Mouse (Mus musculus) 3T3-L1 (cell line): Measurements from ENCODE around the gene Cacng3.

Experiments used
- DNase-seq: peaks from one replicate; pipeline ENCODE4 v3.0.0-alpha.2; 2015; ENCODE audit warnings: low read depth, low spot score

The Cacng3 gene

DNA sequence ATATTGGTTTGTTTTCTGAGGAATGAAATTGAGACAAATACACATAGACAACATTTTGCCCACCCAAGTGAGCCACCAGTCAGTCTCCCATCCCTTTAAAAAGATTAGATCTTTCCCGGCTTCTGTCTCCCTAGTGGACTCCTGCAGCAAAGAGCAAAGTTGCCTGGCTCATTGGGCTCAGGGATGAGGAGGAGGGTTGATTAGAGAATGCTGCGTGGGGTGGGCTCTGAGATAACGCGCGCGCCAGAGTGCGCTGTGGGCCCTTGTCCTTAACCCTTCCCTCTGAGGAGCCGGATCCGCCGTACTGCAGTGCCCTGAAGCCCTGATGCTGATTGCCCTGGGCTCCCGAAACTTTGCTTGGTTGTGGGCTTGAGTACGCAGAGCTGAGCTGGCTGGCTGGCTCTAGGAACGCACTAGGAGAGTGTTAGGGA is at the start of gene Cacng3:
TSS of gene Cacng3 (plus strand) at position 51 of the 431 bp plus-strand sequence.
- no peak for DNase-seq

DNA sequence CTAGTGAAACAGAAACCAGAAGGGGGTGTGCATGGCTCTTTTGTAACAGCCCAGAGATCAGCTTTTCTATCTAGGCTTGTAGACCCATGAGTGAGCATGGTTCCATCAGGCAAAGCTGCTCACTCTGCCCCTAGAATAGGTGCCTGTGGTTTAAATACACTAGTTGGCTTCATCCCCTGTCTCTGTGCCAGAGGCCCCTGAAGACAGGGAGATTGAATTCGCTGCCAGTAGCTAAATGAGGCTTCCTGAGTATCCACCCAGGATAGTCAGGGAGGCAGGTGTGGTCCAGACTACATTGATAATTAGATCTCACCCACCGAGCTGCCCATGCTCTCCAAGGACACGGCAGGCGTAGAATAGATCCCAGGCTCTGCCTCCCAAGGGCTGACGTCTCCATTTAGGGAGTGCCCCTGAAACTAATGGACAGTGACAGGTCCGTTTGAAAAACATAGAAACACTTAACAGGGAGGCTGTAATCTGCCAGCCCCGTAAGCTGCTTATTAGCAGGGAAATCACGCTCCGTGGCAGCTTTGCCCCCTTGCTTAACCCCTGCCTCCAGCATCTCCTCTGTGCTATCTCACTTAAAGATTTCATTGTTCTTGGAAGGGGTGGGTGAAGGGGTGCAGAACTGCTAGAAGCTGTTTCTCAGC is 48.0 kb upstream of the Cacng3 start:
- no peak for DNase-seq

DNA sequence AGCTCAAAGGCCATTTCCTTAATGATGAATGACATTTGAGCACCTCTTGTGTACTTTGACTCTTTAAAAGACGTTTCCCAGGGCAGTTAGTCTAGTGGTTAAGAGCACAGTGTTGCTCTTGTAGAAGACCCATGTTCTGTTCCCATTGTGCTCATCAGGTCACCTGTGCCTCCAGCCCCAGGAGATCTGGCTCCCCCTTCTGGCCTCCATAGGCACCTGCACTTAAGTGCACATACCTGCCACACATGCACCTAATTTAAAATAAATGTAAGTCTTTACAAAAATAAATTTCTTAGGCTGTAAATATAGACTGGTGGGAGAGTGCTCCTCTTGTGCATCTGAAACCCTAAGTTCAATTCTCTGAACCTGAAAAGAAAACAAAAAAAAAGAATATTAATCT is 46.5 kb upstream of the Cacng3 start:
- no peak for DNase-seq

DNA sequence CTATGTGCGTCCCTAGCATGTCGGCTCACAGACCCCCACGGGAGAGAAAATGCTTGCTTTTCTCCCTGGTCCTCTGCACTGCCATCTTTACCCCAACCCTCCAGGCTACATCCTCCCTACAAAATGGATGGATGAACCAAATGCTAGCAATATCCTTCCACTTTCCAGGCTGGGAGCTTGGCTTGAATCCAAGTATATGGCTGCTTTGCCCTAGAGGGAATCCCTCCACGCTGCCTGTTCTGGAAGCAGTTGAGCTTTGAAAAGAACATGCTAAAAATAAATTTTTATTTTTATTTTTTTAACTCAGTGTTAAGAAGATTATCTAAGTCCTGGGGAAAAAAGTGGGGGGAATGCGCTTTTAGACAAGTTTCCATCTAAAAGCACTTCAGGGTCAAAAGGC is 42.2 kb upstream of the Cacng3 start:
- no peak for DNase-seq

DNA sequence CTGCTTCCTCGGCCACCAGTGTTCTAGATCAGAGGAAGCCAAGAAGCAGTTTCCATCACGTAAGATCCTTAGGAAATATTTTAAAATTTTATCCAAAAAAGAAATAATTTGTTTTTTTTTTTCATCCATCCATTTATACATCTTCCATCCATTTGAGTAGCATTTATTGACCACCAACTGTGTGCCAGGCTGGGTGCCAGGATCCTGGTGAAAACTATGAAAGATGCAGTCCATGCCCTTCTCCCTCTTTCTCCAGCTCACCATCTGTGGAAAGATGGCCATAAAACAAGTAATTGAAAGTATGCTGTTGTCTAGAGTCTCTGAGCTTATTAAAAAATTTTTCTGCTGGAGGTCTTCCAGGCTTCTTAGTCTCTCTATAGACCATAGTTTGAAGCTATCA is 39.9 kb upstream of the Cacng3 start:
- no peak for DNase-seq

DNA sequence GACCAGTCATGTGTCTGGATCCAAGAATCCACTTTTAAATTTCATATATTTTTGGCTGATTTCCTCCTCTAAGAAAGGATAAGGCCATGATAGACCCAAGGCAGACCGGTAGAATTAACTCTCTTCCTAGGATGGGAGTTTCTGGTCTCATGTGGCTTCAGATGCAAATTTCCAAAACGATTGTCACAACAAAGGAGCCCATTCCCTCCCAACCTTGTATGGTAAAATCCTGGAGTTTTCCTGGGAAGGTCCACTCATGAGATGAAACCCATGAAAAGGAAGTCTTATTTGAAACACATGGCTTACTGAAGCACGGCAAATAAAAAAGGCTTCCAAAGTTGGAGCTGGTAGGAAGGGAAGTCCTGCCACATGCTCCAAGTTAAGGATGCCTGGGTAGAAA is 39.1 kb upstream of the Cacng3 start:
- DNase-seq, result no peak

DNA sequence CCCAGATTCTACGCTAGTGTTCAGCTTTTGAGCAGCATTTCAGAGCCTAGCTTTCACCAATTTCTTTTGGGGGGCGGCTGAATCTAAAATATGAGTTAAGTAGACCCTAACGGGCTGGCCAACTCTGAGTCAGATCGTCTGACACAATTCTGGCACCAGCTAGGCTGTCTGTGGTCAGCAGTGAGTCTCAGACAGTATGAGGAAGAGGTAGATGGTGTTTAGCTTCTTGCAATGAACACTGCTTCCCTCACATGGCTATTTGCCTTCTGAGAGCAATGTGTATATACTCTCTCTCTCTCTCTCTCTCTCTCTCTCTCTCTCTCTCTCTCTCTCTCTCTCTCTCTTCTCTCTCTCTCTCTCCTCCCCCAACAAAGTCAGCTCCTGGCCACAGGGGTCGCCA is 37.3 kb upstream of the Cacng3 start:
- peak; percentile 37 for DNase-seq

DNA sequence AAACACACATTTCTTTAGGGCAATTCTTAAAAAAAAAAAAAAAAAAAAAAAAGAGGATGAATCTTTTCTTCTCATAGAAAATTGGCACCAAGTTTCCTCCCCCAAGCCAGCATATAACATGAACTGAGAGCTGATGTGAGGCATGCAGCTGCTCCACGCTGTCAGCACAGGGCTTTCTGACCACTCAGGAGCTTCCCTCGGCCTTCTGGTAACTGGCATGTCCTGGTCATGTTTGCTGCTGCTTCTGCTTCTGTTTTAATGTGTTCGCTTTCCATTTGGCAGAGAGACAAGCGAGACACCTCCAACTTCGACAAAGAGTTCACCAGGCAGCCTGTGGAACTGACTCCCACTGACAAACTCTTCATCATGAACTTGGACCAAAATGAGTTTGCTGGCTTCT is 36.8 kb upstream of the Cacng3 start:
- DNase-seq, result no peak

DNA sequence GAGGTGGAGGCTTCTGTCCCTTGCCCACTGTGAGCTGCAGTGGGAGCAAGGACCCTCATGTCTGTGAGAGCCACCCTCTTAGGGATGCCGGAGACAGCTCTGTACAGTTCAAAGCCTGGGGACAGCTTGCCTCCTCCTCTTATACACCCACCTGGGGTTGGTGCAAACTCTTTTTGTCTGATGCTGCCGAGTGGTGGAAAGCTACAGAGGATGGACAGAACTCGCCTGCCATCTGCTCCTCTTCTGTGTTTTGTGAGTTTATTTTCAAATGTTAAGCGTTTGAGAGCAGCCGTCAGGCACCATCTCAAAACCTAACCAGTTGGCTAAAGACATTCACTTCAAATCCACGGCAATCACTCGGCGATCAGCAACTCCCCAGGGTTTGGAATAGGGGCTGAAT is 26.6 kb upstream of the Cacng3 start:
- DNase-seq, result no peak

DNA sequence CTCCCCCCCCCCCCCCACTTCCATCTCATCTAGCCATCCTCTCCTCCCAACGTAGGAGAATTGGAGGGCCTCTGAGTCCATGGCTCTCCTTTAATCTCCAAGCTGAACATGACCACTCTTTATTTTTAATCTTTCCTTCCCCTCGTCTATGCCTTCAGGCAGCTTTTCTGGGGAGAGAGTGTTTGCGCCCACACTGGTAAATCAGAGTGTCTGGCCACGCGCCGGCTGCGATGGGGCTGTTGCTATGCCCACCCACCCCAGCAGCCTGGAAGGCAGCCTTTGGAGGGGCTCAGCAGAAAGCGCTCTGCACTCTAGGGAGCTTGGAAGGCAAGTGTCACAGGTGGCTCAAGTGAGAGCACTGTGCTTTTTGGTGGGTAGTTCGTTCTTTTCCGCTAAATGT is 21.0 kb upstream of the Cacng3 start:
- DNase-seq, result no peak

DNA sequence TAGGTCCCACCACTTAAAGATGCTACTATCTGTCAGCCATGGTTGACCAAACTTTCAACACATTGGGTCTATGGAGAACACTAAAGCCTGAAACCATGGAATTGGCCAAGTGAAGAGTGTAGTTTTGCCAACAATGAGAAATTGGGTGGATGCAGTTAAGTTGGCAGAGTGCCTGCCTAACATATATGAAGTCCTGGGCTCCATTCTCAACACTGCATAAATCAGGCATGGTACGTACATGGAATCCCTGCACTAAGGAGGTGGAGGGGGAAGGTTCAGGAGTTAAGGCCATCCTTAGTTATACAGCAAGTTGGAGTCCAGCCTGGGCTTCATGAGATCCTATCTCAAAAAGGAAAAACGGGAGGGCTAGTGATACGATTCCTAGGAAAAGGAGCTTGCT is 17.8 kb upstream of the Cacng3 start:
- DNase-seq, result no peak

DNA sequence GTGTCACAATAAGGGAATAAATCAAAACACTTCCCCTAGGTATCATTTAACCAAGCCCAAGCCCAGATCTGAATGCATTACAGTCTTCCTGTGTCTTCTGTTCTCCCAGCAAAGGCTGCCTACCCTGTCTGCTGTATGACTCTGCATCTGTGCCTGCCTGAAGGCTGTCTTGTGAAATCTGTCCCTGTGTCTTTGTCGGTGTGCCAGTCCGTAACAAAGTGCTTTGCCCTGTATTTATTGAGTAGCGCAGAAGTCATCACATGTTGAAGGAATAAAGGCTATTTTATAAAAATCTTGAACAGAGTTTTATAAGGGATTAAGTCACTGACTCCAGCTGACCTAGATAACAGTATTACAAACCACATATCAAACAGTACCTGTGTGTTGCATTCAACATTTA is 13.6 kb upstream of the Cacng3 start:
- no peak for DNase-seq

DNA sequence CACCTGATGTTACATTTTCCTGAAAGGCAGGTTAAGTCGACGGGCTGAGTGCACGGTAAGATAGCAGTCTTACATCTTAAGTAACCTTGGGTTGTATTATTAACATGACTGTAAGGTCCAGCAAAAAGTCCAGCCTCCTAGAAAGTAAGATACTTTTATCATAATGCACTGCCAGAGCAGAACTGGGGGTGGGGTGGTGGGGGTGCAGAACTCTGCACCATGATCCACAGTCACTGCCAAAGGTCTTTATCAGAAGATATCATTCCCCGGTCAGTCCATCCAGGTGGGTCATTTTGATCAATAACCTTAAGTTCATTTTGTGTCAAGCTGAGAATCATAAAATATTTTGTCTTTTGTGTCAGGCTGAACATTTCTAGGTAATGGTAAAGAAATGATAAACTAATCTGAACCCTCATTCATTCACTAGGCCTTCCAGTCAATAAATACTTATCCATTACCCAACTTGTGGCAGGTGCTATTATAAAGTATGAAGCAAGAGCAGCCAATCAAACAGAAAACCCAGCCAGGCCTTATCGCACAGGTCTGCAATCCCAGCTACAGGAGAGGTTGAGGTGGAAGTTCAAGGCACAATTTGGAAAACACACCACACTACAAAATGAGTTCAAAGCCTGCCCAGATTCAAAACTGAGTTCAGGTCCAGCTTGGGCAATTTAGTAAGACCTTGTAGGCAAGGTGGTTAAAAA is 12.7 kb upstream of the Cacng3 start:
- no peak for DNase-seq

DNA sequence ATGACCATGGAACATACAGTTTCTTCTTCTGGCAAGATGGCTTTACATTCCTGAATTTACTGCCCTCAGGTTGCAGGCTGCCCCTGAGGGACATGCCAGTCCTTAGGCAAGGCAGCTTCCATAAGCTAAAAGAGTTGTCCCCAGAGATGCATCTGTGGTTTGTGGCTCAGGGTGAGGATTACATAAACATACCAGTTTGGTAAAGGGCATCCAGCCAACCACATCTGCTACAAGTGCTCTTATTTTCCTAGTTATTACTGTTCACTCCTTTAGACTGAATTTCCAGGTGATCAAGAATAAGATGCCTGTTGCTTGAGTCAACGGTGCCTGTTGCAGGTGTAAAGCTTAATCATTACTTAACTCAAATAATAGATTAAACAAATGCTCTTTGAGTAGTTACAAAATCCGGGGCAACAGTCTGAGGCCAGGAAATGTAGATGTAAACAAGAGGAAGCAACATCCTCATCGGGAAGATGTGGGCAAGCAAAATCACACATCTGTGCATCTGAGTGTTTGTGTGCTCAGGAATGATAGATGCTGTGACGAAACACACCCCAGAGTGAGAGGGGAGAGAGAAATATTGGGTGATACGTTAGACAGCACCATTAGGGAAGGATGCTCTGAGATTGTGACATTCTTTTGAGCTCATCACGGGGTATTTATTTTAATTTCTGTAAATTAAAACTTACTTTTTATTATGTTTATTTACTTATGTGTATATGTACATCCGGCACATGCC is 4.8 kb upstream of the Cacng3 start:
- peak; percentile 56 for DNase-seq

DNA sequence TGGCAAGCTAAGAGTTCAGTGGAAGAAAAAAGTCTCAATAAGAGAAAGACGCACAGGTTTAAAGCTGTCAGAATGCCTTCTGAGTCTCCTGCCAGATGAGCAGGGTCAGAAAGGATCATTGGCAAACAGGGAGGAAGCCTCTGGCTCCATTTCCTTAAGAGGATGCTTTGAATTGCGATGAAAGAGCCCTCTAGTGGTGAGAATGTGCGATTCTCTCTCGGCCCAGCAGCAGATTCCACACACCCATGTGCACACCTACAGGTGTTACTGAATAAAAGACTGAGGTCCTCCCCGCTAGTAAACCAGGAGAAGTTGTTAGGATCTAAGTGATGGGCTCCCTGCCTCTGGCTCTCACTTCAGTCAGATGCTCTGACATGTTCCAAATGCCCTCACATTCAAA is 2.4 kb upstream of the Cacng3 start:
- peak; percentile 49 for DNase-seq

DNA sequence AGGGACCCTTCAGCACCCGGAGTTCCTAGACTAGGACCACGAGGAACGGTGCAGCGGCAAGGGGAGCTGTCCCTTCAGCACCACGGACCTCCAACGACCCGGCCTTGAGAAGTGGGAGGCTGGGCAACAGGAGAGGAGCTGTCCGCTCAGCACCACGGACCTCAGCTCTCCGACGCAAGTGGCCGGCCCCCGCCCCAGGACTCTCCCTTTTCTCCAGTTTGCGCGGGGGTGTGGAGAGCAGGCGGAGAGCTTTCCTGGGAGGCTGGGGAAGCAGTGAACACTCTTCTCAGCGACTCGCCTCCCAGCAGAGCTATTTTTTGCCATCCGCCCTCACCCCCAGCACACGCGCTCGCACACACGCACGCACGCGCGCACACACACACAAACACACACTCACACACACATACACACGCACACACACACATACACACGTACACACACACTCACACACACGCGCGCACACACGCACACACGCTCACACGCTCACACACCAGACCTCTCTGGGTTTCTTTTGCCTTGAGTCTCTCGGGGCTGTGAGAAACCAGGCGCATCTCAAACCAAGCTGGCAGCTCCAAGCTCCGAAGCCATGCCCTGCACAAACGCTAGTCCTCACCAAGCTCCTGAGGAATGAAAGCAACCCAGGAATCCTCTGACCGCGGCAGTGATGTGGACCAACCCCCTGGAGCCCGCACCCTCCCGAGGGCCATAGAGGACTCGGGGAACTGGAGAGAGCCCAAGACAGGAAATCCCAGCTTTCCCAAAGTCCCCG is 765 bp downstream of the Cacng3 start:
- DNase-seq, result peak; percentile 64

DNA sequence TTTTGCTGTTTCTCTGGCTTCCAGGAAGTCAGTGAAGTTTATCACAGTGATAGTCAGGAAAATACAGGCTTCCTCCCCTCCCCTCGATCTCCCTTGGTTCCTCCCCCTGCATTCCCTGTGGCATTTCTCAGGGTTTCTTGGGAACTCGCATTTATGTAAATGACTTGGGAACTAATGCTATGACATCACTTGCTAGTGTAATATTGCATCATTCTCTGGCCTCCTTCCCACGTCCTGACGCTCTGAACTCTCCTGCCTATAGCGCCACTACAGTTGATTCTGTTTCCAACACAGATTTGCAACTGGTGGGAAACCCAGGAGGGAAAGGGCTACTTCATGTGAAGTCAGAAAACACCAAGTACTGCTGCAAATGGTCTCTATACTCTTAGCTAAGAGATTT is 2.7 kb downstream of the Cacng3 start:
- DNase-seq, result peak; percentile 6

DNA sequence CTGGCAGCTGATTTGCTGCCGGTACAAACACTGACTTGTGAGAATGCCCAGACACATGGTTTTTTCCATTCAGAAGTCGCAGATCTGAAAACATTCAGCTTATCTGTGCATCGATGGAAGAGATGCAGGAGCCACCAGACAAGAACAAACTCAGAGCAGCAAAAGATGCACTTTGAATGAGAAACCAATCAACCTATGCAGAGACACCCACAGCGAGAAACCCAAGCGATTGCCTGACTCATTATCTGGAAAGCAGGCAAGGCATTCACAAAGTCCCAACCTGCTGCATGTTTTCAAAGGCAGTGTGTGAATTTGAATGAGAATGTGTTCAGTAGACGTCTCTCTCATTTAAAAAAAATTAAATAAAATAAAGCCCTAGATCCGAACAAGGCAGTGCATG is 4.9 kb downstream of the Cacng3 start:
- DNase-seq, result no peak

DNA sequence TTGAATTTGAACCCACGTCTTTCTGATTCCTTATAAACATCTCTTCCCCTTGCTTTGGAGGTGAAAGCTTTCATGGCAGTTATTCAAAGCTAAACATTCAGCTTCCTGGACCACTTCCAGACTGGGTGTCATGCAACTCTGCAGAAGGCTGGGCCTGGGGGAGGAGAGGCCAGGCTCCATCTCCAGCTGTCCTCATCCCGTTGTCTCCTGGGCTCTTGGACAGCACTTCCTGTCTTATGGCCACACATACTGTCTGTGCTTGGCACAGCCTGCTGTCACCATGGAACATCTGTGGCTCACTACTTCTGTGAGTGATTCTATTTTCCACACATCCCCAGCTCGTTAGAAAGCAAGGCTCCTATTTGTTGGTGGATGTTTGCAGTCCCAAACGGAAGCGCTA is 31.5 kb downstream of the Cacng3 start:
- no peak for DNase-seq

DNA sequence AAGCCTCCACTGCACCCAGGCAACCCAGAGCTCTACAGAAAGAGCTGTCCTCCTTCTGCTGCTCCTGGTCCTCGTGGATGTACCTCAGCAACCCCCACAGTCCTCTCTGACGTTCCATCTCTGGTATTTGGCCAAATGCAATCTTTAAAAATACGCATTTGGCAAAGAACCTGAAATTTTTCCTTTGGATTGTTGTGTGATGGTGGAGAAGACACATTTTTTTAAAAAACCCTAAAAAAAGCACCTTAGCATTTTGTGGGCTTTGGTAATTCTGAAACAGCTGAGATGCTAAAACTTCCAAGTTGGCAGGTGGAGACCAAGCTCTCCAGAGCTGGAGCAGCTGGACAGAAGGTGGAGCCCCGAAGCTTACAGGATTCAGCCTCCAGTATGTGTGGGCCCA is 32.2 kb downstream of the Cacng3 start:
- DNase-seq, result no peak

DNA sequence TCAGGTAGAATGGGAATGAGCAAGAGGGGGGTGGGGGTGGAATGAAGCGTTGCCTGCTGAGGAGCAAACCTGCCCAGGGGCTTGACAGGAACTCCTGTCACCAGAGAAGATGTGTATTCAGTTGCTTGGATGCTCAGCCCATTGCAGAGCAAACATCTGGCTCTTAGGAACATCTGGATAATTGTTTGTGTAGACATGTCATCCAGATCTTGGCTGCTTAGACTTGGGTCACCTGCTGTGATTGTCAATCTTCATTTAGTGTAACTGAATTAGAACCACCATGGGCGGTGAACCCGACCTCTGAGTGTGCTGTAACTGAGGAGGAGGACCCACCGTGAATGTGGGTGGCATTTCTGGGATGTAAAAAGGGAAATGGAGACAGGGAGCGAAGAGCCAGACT is 36.4 kb downstream of the Cacng3 start:
- no peak for DNase-seq

DNA sequence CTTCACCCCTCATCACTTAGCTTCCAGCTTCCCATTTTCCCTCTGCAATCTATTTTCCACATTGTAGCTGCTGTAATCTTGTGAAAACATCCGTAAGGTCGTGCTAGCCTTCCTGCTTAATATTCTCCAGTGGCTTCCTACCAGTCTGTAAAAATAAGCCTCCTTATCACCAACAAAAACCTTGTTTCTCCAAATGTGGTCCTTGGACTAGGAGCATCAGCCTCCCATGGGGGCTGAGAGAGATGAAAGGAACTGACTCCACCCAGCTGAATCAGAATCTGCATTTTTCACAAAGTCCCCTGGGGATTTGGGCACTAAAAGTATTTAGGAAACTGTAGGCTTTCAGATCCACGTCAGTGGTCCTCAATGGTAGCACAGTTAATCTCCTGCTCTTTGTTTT is 46.0 kb downstream of the Cacng3 start:
- DNase-seq, result peak; percentile 3
